Mouse (Mus musculus): ENCODE data around the gene Sec61g. TPM values are rescaled to one million over a fixed set of nuclear protein-coding genes. Genes with fewer than 3 reads are reported as not detected.

The Sec61g gene
- 71.0 and 77.6 TPM in 2 replicates for total RNA-seq (2012; rRNA removed)

GRCm38 (mm10) chr11:16508052-16508654, at the start of gene Sec61g:
Gene Sec61g, minus strand, starts transcription at chr11:16508484.
- Histone ChIP-seq H3K9me3 (ENCODE audit: control insufficient read depth, insufficient read depth, low read depth, low read length) (no peaks in the 10 kb centered on the region), H3K4me1 (ENCODE audit: control insufficient read depth in 2 of 2, insufficient read depth in 2 of 2, low read length in 2 of 2, poor library complexity in 1 of 2) (peaks cover 0 to 6% of the 10 kb centered on the region in 2 experiments; a peak in 1 of 4 replicates), H3K9ac (ENCODE audit: insufficient read depth, low read depth, low read length, poor library complexity, severe bottlenecking) (peak within 1 kb of the TSS; percentile 96), H3K27ac (ENCODE audit: insufficient read depth, low read depth, low read length, poor library complexity, severe bottlenecking) (peak within 1 kb of the TSS; percentile 75), H3K4me3 (ENCODE audit: insufficient read depth in 1 of 2, low read depth in 1 of 2, low read length in 2 of 2, poor library complexity in 1 of 2, severe bottlenecking in 1 of 2) (peak within 1 kb of the TSS; percentile 86 to 97), H3K36me3 (ENCODE audit: control insufficient read depth, insufficient read depth, low read length, poor library complexity, severe bottlenecking) (peaks cover 7% of the 10 kb centered on the region)
- in situ Hi-C loops (cut with MboI; ENCODE audit: low sequenced_read_pairs in 2 of 2, unreplicated experiment in 2 of 2): no loop called here
- TF ChIP-seq CHD2 (IDR thresholded peaks at IDR 0.05; ENCODE audit: low read depth, low read length) (no peak), HCFC1 (IDR thresholded peaks at IDR 0.05; ENCODE audit: borderline replicate concordance, insufficient read depth, low read length) (no peak), ZNF384 (IDR thresholded peaks at IDR 0.05; ENCODE audit: low read depth, low read length) (no peak), MAFK (IDR thresholded peaks at IDR 0.05; ENCODE audit: insufficient read depth, low read depth, low read length) (no peak), ZC3H11A (IDR thresholded peaks at IDR 0.05; ENCODE audit: borderline replicate concordance, low read depth, low read length) (no peak)
- DNase-seq (ENCODE audit: low read depth, low spot score): peak; percentile 81

GRCm38 (mm10) chr11:16546421-16547163, 38.3 kb upstream of the Sec61g start:
- Histone ChIP-seq H3K9ac (ENCODE audit: insufficient read depth, low read depth, low read length, poor library complexity, severe bottlenecking) (no peak overlapping the region), H3K4me3 (ENCODE audit: insufficient read depth in 1 of 2, low read depth in 1 of 2, low read length in 2 of 2, poor library complexity in 1 of 2, severe bottlenecking in 1 of 2) (no peak overlapping the region), H3K9me3 (ENCODE audit: control insufficient read depth, insufficient read depth, low read depth, low read length) (no peaks in the 10 kb centered on the region), H3K36me3 (ENCODE audit: control insufficient read depth, insufficient read depth, low read length, poor library complexity, severe bottlenecking) (no peaks in the 10 kb centered on the region), H3K27ac (ENCODE audit: insufficient read depth, low read depth, low read length, poor library complexity, severe bottlenecking) (no peak overlapping the region), H3K4me1 (ENCODE audit: control insufficient read depth in 2 of 2, insufficient read depth in 2 of 2, low read length in 2 of 2, poor library complexity in 1 of 2) (no peaks in the 10 kb centered on the region)
- in situ Hi-C loops (cut with MboI; ENCODE audit: low sequenced_read_pairs in 2 of 2, unreplicated experiment in 2 of 2): no loop called here
- DNase-seq (ENCODE audit: low read depth, low spot score): no peak
- no peak for TF ChIP-seq CHD2 (IDR thresholded peaks at IDR 0.05; ENCODE audit: low read depth, low read length)
- TF ChIP-seq ZNF384 (IDR thresholded peaks at IDR 0.05; ENCODE audit: low read depth, low read length): no peak
- no peak for TF ChIP-seq HCFC1 (IDR thresholded peaks at IDR 0.05; ENCODE audit: borderline replicate concordance, insufficient read depth, low read length)
- no peak for TF ChIP-seq ZC3H11A (IDR thresholded peaks at IDR 0.05; ENCODE audit: borderline replicate concordance, low read depth, low read length)
- TF ChIP-seq MAFK (IDR thresholded peaks at IDR 0.05; ENCODE audit: insufficient read depth, low read depth, low read length): no peak

GRCm38 (mm10) chr11:16537379-16537778, 29.1 kb upstream of the Sec61g start:
- no peak overlapping the region for H3K4me3 ChIP-seq (ENCODE audit: insufficient read depth in 1 of 2, low read depth in 1 of 2, low read length in 2 of 2, poor library complexity in 1 of 2, severe bottlenecking in 1 of 2)
- TF ChIP-seq ZNF384 (IDR thresholded peaks at IDR 0.05; ENCODE audit: low read depth, low read length): peak; percentile 57; the same call in 1 of the 2 replicates
- TF ChIP-seq HCFC1 (IDR thresholded peaks at IDR 0.05; ENCODE audit: borderline replicate concordance, insufficient read depth, low read length): no peak
- TF ChIP-seq CHD2 (IDR thresholded peaks at IDR 0.05; ENCODE audit: low read depth, low read length): no peak
- TF ChIP-seq MAFK (IDR thresholded peaks at IDR 0.05; ENCODE audit: insufficient read depth, low read depth, low read length): no peak
- no peak for TF ChIP-seq ZC3H11A (IDR thresholded peaks at IDR 0.05; ENCODE audit: borderline replicate concordance, low read depth, low read length)
- in situ Hi-C loops (cut with MboI; ENCODE audit: low sequenced_read_pairs in 2 of 2, unreplicated experiment in 2 of 2): no loop called here

GRCm38 (mm10) chr11:16534582-16535553, 26.6 kb upstream of the Sec61g start:
- no peak overlapping the region for H3K27ac ChIP-seq (ENCODE audit: insufficient read depth, low read depth, low read length, poor library complexity, severe bottlenecking)
- no peak for TF ChIP-seq ZNF384 (IDR thresholded peaks at IDR 0.05; ENCODE audit: low read depth, low read length)
- TF ChIP-seq MAFK (IDR thresholded peaks at IDR 0.05; ENCODE audit: insufficient read depth, low read depth, low read length): no peak
- no peak for TF ChIP-seq HCFC1 (IDR thresholded peaks at IDR 0.05; ENCODE audit: borderline replicate concordance, insufficient read depth, low read length)
- no peak for TF ChIP-seq ZC3H11A (IDR thresholded peaks at IDR 0.05; ENCODE audit: borderline replicate concordance, low read depth, low read length)
- no peak for TF ChIP-seq CHD2 (IDR thresholded peaks at IDR 0.05; ENCODE audit: low read depth, low read length)
- H3K36me3 ChIP-seq (ENCODE audit: control insufficient read depth, insufficient read depth, low read length, poor library complexity, severe bottlenecking): no peaks in the 10 kb centered on the region
- no peak overlapping the region for H3K4me3 ChIP-seq (ENCODE audit: insufficient read depth in 1 of 2, low read depth in 1 of 2, low read length in 2 of 2, poor library complexity in 1 of 2, severe bottlenecking in 1 of 2)
- H3K9me3 ChIP-seq (ENCODE audit: control insufficient read depth, insufficient read depth, low read depth, low read length): no peaks in the 10 kb centered on the region
- H3K4me1 ChIP-seq (ENCODE audit: control insufficient read depth in 2 of 2, insufficient read depth in 2 of 2, low read length in 2 of 2, poor library complexity in 1 of 2): peaks cover 2 to 6% of the 10 kb centered on the region in 2 experiments; a peak in 1 of 4 replicates
- no peak overlapping the region; the same call in 1 of the 2 replicates for H3K9ac ChIP-seq (ENCODE audit: insufficient read depth, low read depth, low read length, poor library complexity, severe bottlenecking)
- in situ Hi-C loops (cut with MboI; ENCODE audit: low sequenced_read_pairs in 2 of 2, unreplicated experiment in 2 of 2): no loop called here
- no peak for DNase-seq (ENCODE audit: low read depth, low spot score)

More at GRCm38 (mm10) chr11:16537379-16537778, 29.1 kb upstream of the Sec61g start:
- H3K9me3 ChIP-seq (ENCODE audit: control insufficient read depth, insufficient read depth, low read depth, low read length): no peaks in the 10 kb centered on the region
- H3K4me1 ChIP-seq (ENCODE audit: control insufficient read depth in 2 of 2, insufficient read depth in 2 of 2, low read length in 2 of 2, poor library complexity in 1 of 2): peaks cover 2 to 6% of the 10 kb centered on the region in 2 experiments; a peak in 1 of 4 replicates
- no peak overlapping the region for H3K9ac ChIP-seq (ENCODE audit: insufficient read depth, low read depth, low read length, poor library complexity, severe bottlenecking)
- H3K27ac ChIP-seq (ENCODE audit: insufficient read depth, low read depth, low read length, poor library complexity, severe bottlenecking): no peak overlapping the region
- H3K36me3 ChIP-seq (ENCODE audit: control insufficient read depth, insufficient read depth, low read length, poor library complexity, severe bottlenecking): no peaks in the 10 kb centered on the region
- no peak for DNase-seq (ENCODE audit: low read depth, low spot score)

Data from ES-E14 (cell line).